In the genomic region with DNA sequence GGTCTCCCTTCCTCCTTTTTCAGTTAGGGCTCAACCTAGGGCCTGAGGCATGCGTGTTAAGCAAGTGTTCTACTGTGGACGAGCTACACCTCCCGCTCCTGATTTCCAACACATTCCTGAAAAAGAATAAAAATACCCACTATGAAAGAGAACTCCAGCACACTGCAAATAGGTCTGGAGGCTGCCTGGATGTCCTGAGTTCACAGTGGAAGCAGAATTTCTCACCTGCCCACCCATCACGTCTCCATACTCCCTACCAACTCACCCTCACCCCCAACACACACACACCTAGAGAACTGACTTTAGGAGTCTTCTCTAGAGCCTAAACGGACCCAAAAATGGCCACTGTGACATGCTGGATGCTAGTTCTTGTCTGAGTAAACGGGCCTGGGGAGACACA, we compare ENCODE assay signal across 23 mouse cellular contexts.
"Had no signal": no experiment of that assay in that cellular context is flagged by ENCODE, and none has a peak within 500 bp of the region (broad histone marks: within the 10 kb centered on the region; RNA-seq: fewer than 3 reads in every experiment).

No protein-coding gene starts in this region.

- H3K27ac ChIP-seq: kidney, embryonic 15.5 days; limb, embryonic 10.5 days; limb, embryonic 13.5 days; liver, embryonic 12.5 days; liver, embryonic 15.5 days; lung, embryonic 15.5 days; midbrain, embryonic 10.5 days; midbrain, embryonic 13.5 days; neural tube, embryonic 13.5 days had no signal

- H3K4me1 ChIP-seq: lung, embryonic 15.5 days had no signal

- H3K4me3 ChIP-seq: kidney, embryonic 15.5 days; limb, embryonic 10.5 days; limb, embryonic 13.5 days; liver, embryonic 12.5 days; liver, embryonic 15.5 days; lung, embryonic 15.5 days; megakaryocyte, embryonic 14.5 days; midbrain, embryonic 10.5 days; midbrain, embryonic 13.5 days; myocyte; neural tube, embryonic 13.5 days had no signal

- DNase-seq: kidney, postnatal 10 days; kidney, postnatal 36 days; layer of hippocampus, postnatal 36 days; liver; lung, adult 18-20 months; lung, postnatal 10 days; lung, postnatal 36 days; retina, postnatal 1 day; thymus, adult 2 months; thymus, postnatal 14 days; thymus, postnatal 4 days had no signal

- ATAC-seq: liver, embryonic 12.5 days; midbrain, embryonic 13.5 days; midbrain, embryonic 16.5 days had no signal

- H3K9ac ChIP-seq: kidney, embryonic 15.5 days; limb, embryonic 13.5 days; liver, embryonic 12.5 days; liver, embryonic 15.5 days; lung, embryonic 15.5 days; midbrain, embryonic 13.5 days; neural tube, embryonic 13.5 days had no signal

- H3K4me2 ChIP-seq: kidney, embryonic 15.5 days; limb, embryonic 13.5 days; liver, embryonic 12.5 days; liver, embryonic 15.5 days; lung, embryonic 15.5 days; midbrain, embryonic 13.5 days; neural tube, embryonic 13.5 days had no signal

- H3K36me3 ChIP-seq: kidney, embryonic 15.5 days; limb, embryonic 10.5 days; limb, embryonic 13.5 days; liver, embryonic 12.5 days; liver, embryonic 15.5 days; lung, embryonic 15.5 days; midbrain, embryonic 10.5 days; midbrain, embryonic 13.5 days; neural tube, embryonic 13.5 days had no signal

- H3K27me3 ChIP-seq: kidney, embryonic 15.5 days; limb, embryonic 13.5 days; liver, embryonic 12.5 days; liver, embryonic 15.5 days; lung, embryonic 15.5 days; neural tube, embryonic 13.5 days had no signal

- H3K9me3 ChIP-seq: kidney, embryonic 15.5 days; limb, embryonic 10.5 days; limb, embryonic 13.5 days; liver, embryonic 12.5 days; liver, embryonic 15.5 days; lung, embryonic 15.5 days; midbrain, embryonic 10.5 days; midbrain, embryonic 13.5 days; neural tube, embryonic 13.5 days had no signal
